Mouse (Mus musculus) midbrain, postnatal 0 days (tissue): ENCODE measurements around the gene Abat. TPM values are rescaled to one million over a fixed set of nuclear protein-coding genes. Genes with fewer than 3 reads are reported as not detected.
"Not testable (repeated sequence)": the region's sequence is repeated elsewhere in the genome, so short reads cannot be mapped to it uniquely, and the experiment has no call there.

ENCODE experiments used
- ATAC-seq: fragments of 200-750 bp; cut with Nextera tagmentation; 2 replicates; pipeline ENCODE4 v1.8.0; 2017; ENCODE audit warnings: moderate number of reproducible peaks, mild to moderate bottlenecking, moderate TSS enrichment, moderate library complexity; ENCODE audit not compliant: low FRiP score
- DNase-seq: peaks from one replicate; pipeline ENCODE4 v3.0.0-alpha.2; 2015; ENCODE audit warnings: low spot score
- H3K27ac ChIP-seq: fragments of 300-500 bp; sonication (generic); 2 replicates; pipeline ENCODE4 v1.5.1; 2014; ENCODE audit warnings: low read depth, mild to moderate bottlenecking, low read length, mixed read lengths
- H3K27me3 ChIP-seq: fragments of 300-500 bp; sonication (generic); 2 replicates; pipeline ENCODE4 v1.6.1; 2014; ENCODE audit warnings: low read length, control low read depth, mixed read lengths; ENCODE audit not compliant: insufficient read depth
- H3K36me3 ChIP-seq: fragments of 300-500 bp; sonication (generic); 2 replicates; pipeline ENCODE4 v1.6.1; 2014; ENCODE audit warnings: low read length, control low read depth, mixed read lengths; ENCODE audit not compliant: insufficient read depth
- H3K4me1 ChIP-seq: fragments of 300-500 bp; sonication (generic); 2 replicates; pipeline ENCODE4 v1.6.1; 2014; ENCODE audit warnings: mild to moderate bottlenecking, control low read depth, antibody characterized with exemption, low read length, mixed read lengths; ENCODE audit not compliant: insufficient read depth
- H3K4me2 ChIP-seq: fragments of 300-500 bp; sonication (generic); 2 replicates; pipeline ENCODE4 v1.6.1; 2014; ENCODE audit warnings: low read depth, mild to moderate bottlenecking, low read length, mixed read lengths; ENCODE audit not compliant: poor library complexity, severe bottlenecking
- H3K4me3 ChIP-seq: fragments of 300-500 bp; sonication (generic); 2 replicates; pipeline ENCODE4 v1.5.1; 2014; ENCODE audit warnings: low read depth, mild to moderate bottlenecking, low read length, moderate library complexity
- H3K9ac ChIP-seq: fragments of 300-500 bp; sonication (generic); replicated peaks from 2 replicates; pipeline ENCODE4 v1.6.1; 2014; ENCODE audit warnings: mild to moderate bottlenecking, low read length, moderate library complexity, mixed read lengths; ENCODE audit not compliant: poor library complexity, severe bottlenecking
- H3K9me3 ChIP-seq: fragments of 300-500 bp; sonication (generic); 2 replicates; pipeline ENCODE4 v1.6.1; 2016; ENCODE audit warnings: low read length, control low read depth
- CTCF ChIP-seq: IDR thresholded peaks from 2 replicates; pipeline ENCODE4 v1.5.1; 2016; ENCODE audit warnings: antibody characterized with exemption, mild to moderate bottlenecking
- WGBS: fragments of 180-500 bp; shearing (Covaris S2); extraction: QIAGEN DNeasy Blood & Tissue Kit; methylation state at CpG from one replicate; pipeline ENCODE4 v1.1.7; 2014; 5-methylcytosine and 5-hydroxymethylcytosine counted together
- polyA plus RNA-seq: library from polyadenylated mRNA; unstranded; fragments of >200 nt; fragmentation: Nextera tagmentation; extraction: Ambion mirVana; gene quantifications from 2 replicates; pipeline ENCODE4 v1.2.1, GENCODE M21; 2015
- total RNA-seq: library from RNA; depleted of rRNA; stranded (reverse); fragments of >200 nt; gene quantifications from 2 replicates; pipeline ENCODE4 v1.2.3, GENCODE M21; 2014

Gene Abat
- total and polyA plus RNA-seq, 2 experiments from 2014 or later: 89.4 to 137 TPM

- Histone ChIP-seq H3K9me3 (no peaks in the 10 kb centered on the region), H3K4me3 (no peak overlapping the region), H3K36me3 (no peaks in the 10 kb centered on the region), H3K27me3 (no peaks in the 10 kb centered on the region), H3K4me2 (no peak overlapping the region), H3K9ac (no peak overlapping the region), H3K27ac (no peak overlapping the region), H3K4me1 (no peaks in the 10 kb centered on the region)
- DNase-seq (no peak), ATAC-seq (no peak)
- 95% methylated on average over 3 of the region's 3 CpGs for WGBS
- no peak for TF ChIP-seq CTCF
Observed at GRCm38 (mm10) chr16:8554351-8554750, 41.1 kb downstream of the Abat start.

- H3K4me3 ChIP-seq, ATAC-seq, H3K27me3 ChIP-seq, H3K9me3 ChIP-seq, H3K9ac ChIP-seq, DNase-seq, H3K4me1 ChIP-seq, H3K4me2 ChIP-seq, H3K27ac ChIP-seq, H3K36me3 ChIP-seq: not testable (repeated sequence)
- WGBS: 97% methylated on average over 2 of the region's 2 CpGs
Observed at GRCm38 (mm10) chr16:8554751-8555150, 41.5 kb downstream of the Abat start.

GRCm38 (mm10) chr16:8555371-8555770 is 42.1 kb downstream of the Abat start:
- not testable (repeated sequence) for H3K4me2 ChIP-seq, ATAC-seq, H3K4me1 ChIP-seq, H3K27me3 ChIP-seq, H3K9ac ChIP-seq, H3K36me3 ChIP-seq, H3K4me3 ChIP-seq, H3K9me3 ChIP-seq, DNase-seq, H3K27ac ChIP-seq
- 78% methylated on average over 3 of the region's 3 CpGs for WGBS

- ATAC-seq: no peak
- no peak for TF ChIP-seq CTCF
- 93% methylated on average over 17 of the region's 17 CpGs for WGBS
- Histone ChIP-seq H3K4me1 (no peaks in the 10 kb centered on the region), H3K27me3 (no peaks in the 10 kb centered on the region), H3K4me3 (no peak overlapping the region), H3K4me2 (no peak overlapping the region), H3K36me3 (no peaks in the 10 kb centered on the region), H3K9me3 (peaks cover 5% of the 10 kb centered on the region; the same call in 1 of the 2 replicates), H3K9ac (no peak overlapping the region), H3K27ac (no peak overlapping the region)
- DNase-seq: no peak
Observed at GRCm38 (mm10) chr16:8560079-8560478, 46.9 kb downstream of the Abat start.

GRCm38 (mm10) chr16:8561101-8561500 is 47.9 kb downstream of the Abat start:
- not testable (repeated sequence) for H3K9ac ChIP-seq, H3K36me3 ChIP-seq, H3K4me1 ChIP-seq, DNase-seq, ATAC-seq, H3K9me3 ChIP-seq, H3K27me3 ChIP-seq, H3K4me2 ChIP-seq, H3K27ac ChIP-seq, H3K4me3 ChIP-seq
- 43% methylated on average over 4 of the region's 4 CpGs for WGBS

GRCm38 (mm10) chr16:8561856-8562255 is 48.6 kb downstream of the Abat start:
- H3K4me1 ChIP-seq, H3K36me3 ChIP-seq, ATAC-seq, H3K4me2 ChIP-seq, H3K9me3 ChIP-seq, H3K9ac ChIP-seq, H3K27ac ChIP-seq, H3K4me3 ChIP-seq, H3K27me3 ChIP-seq, DNase-seq: not testable (repeated sequence)
- WGBS: 45% methylated on average over 4 of the region's 4 CpGs

GRCm38 (mm10) chr16:8562827-8563226 is 49.6 kb downstream of the Abat start:
- not testable (repeated sequence) for ATAC-seq

More at GRCm38 (mm10) chr16:8562827-8563226, 49.6 kb downstream of the Abat start:
- H3K4me1 ChIP-seq, DNase-seq, H3K27ac ChIP-seq, H3K36me3 ChIP-seq, H3K4me3 ChIP-seq, H3K9ac ChIP-seq, H3K27me3 ChIP-seq, H3K4me2 ChIP-seq, H3K9me3 ChIP-seq: not testable (repeated sequence)
- 67% methylated on average over 3 of the region's 3 CpGs for WGBS
